Mouse (Mus musculus) effector memory CD4-positive, alpha-beta T cell, adult 7 months (primary cell): ENCODE results near the gene Mfsd6l. TPM values are rescaled to one million over a fixed set of nuclear protein-coding genes. Genes with fewer than 3 reads are reported as not detected.

ENCODE experiments used
- polyA plus RNA-seq: library from polyadenylated mRNA; unstranded; fragments of 100-300 nt; shearing (Covaris generic); gene quantifications from one replicate; pipeline ENCODE4 v1.2.1, GENCODE M21; 2017

The Mfsd6l gene
- polyA plus RNA-seq = not detected

GRCm38 (mm10) chr11:68555918-68556584 lies at the start of gene Mfsd6l:
Mfsd6l (plus strand) TSS chr11:68556186.

GRCm38 (mm10) chr11:68586721-68587120 lies 30.7 kb downstream of the Mfsd6l start, which contains the start of gene Ccdc42:
Ccdc42 (plus strand) TSS chr11:68587021.

Other genes starting within 250 kb of the Mfsd6l start
- gene Ntn1, start 155.4 kb upstream of the Mfsd6l start, polyA plus RNA-seq = 0.09 TPM
- gene Pik3r5, start 124.1 kb upstream of the Mfsd6l start, polyA plus RNA-seq = 145 TPM
- gene Pik3r6, start 53.2 kb upstream of the Mfsd6l start, polyA plus RNA-seq = 0.55 TPM
- gene Ccdc42, start 30.8 kb downstream of the Mfsd6l start, polyA plus RNA-seq = not detected
- gene Myh10, start 135.4 kb downstream of the Mfsd6l start, polyA plus RNA-seq = 2.3 TPM